Mouse (Mus musculus): ENCODE results near the gene S100a5.

GRCm38 (mm10) chr3:90627807-90628206 lies 19.5 kb downstream of the S100a5 start:
- no peak for TF ChIP-seq POLR2A (IDR thresholded peaks at IDR 0.05; ENCODE audit: insufficient read depth, low read depth, low read length)
- no peak for TF ChIP-seq EP300 (IDR thresholded peaks at IDR 0.05; ENCODE audit: insufficient read depth, low read depth, low read length)
- TF ChIP-seq CTCF (IDR thresholded peaks at IDR 0.05), result peak; percentile 57
